Mouse (Mus musculus) embryonic facial prominence, embryonic 11.5 days (tissue): ENCODE results near the gene St3gal2. TPM values are rescaled to one million over a fixed set of nuclear protein-coding genes. Genes with fewer than 3 reads are reported as not detected.
"Not testable (repeated sequence)": the region's sequence is repeated elsewhere in the genome, so short reads cannot be mapped to it uniquely, and the experiment has no call there.

Experiments
- ATAC-seq: fragments of 200-750 bp; cut with Nextera tagmentation; replicated peaks from 2 replicates; pipeline ENCODE4 v1.8.0; 2017; ENCODE audit warnings: low read depth; ENCODE audit not compliant: insufficient number of reproducible peaks, low FRiP score, low TSS enrichment
- DNase-seq: peaks from one replicate; pipeline ENCODE4 v3.0.0-alpha.2; 2015; ENCODE audit warnings: low spot score
- H3K27ac ChIP-seq: fragments of 300-500 bp; sonication (generic); replicated peaks from 2 replicates; pipeline ENCODE4 v1.5.1; 2014; ENCODE audit warnings: mild to moderate bottlenecking, low read depth, low read length, control low read depth
- H3K27me3 ChIP-seq: fragments of 300-500 bp; sonication (generic); 2 replicates; pipeline ENCODE4 v1.6.1; 2014; ENCODE audit warnings: mild to moderate bottlenecking, low read length, moderate library complexity, mixed read lengths; ENCODE audit not compliant: control insufficient read depth, insufficient read depth
- H3K36me3 ChIP-seq: fragments of 300-500 bp; sonication (generic); replicated peaks from 2 replicates; pipeline ENCODE4 v1.6.1; 2014; ENCODE audit warnings: low read depth, mild to moderate bottlenecking, low read length, moderate library complexity, mixed read lengths; ENCODE audit not compliant: control insufficient read depth, insufficient read depth
- H3K4me1 ChIP-seq: fragments of 300-500 bp; sonication (generic); 2 replicates; pipeline ENCODE4 v1.6.1; 2014; ENCODE audit warnings: low read length, mixed read lengths; ENCODE audit not compliant: control insufficient read depth, insufficient read depth
- H3K4me2 ChIP-seq: fragments of 300-500 bp; sonication (generic); 2 replicates; pipeline ENCODE4 v1.6.1; 2014; ENCODE audit warnings: low read depth, mild to moderate bottlenecking, control low read depth, low read length, moderate library complexity
- H3K4me3 ChIP-seq: fragments of 300-500 bp; sonication (generic); 2 replicates; pipeline ENCODE4 v1.5.1; 2014; ENCODE audit warnings: low read depth, low read length, control low read depth
- H3K9ac ChIP-seq: fragments of 300-500 bp; sonication (generic); replicated peaks from 2 replicates; pipeline ENCODE4 v1.6.1; 2014; ENCODE audit warnings: mild to moderate bottlenecking, control low read depth, low read length
- H3K9me3 ChIP-seq: fragments of 300-500 bp; sonication (generic); replicated peaks from 2 replicates; pipeline ENCODE4 v1.6.1; 2016; ENCODE audit warnings: mild to moderate bottlenecking, low read length, inconsistent platforms, mixed read lengths; ENCODE audit not compliant: control insufficient read depth
- WGBS: fragments of 180-500 bp; shearing (Covaris S2); extraction: QIAGEN DNeasy Blood & Tissue Kit; methylation state at CpG from one replicate; pipeline ENCODE4 v1.1.7; 2014; 5-methylcytosine and 5-hydroxymethylcytosine counted together
- polyA plus RNA-seq: library from polyadenylated mRNA; unstranded; fragments of >200 nt; fragmentation: Nextera tagmentation; extraction: Ambion mirVana; gene quantifications from 2 replicates; pipeline ENCODE4 v1.2.1, GENCODE M21; 2014

The St3gal2 gene
- polyA plus RNA-seq, 1 experiment from 2014 or later, result 15.1 TPM

DNA sequence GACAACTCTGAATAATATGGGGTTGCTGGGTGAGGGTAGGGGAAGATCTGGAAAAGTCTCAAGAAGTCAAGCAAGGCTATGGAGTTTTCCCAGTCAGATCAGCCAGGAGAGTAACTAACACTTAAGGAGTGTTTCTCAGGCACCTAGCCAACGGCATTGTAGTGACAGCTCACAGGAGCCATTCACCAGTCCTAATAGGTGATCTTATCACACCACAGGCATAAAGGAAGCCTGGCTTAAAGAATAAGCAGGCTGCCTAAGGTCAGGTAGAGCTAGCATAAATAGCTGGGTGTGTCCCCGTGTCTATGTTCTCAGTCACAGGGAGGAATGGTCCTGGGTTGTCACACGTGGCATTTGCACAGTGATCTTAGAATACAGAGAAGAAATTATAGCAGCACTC lies 18.7 kb upstream of the St3gal2 start:
- 75% methylated on average over 3 of the region's 3 CpGs for WGBS
- H3K4me1 ChIP-seq, result no peaks in the 10 kb centered on the region
- ATAC-seq (no peak), DNase-seq (no peak)
- H3K9me3 ChIP-seq, result no peaks in the 10 kb centered on the region
- no peak overlapping the region for H3K4me2 ChIP-seq
- no peak overlapping the region for H3K4me3 ChIP-seq
- no peaks in the 10 kb centered on the region for H3K36me3 ChIP-seq
- no peak overlapping the region for H3K27ac ChIP-seq
- no peaks in the 10 kb centered on the region for H3K27me3 ChIP-seq
- H3K9ac ChIP-seq, result no peak overlapping the region

DNA sequence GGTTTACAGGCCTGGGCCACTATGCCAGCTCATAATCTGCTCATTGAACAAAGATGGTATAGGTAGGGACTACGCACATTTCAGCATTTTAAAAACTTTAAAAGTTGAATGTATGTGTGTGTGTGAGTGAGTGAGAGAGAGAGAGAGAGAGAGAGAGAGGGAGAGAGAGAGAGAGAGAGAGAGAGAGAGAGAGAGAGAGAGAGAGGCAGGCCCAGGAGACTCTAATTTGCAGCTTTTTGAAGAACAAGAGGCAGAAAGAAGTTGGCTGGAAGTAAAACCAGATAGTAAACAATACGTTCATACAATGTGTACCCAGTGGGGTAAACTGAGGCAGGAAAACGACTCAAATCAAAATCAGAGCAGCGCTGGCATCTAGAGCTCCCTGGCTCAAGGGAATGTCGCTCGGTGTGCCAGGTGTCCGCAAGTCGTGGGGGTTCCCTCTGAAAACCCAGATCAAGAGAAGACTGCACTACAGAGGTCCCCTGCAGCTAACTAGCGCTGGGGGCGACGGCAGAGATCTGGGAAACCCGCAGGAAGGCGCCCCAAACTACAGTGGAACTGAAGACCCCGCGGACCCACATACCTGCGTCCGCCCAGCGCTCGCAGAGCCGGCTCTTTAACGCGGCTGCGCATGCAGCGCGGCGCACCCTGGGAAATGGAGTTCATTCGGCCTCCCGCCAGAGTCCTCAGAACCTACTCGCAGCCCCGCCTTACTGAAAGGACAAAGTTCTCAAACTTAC lies 17.7 kb upstream of the St3gal2 start, which contains the start of gene Fuk:
Fuk (minus strand) TSS at position 650 of the 740 bp plus-strand sequence.
- Histone ChIP-seq H3K9ac (peak within 1 kb of the TSS; percentile 72), H3K27ac (no peak within 1 kb of the TSS), H3K9me3 (no peaks in the 10 kb centered on the region), H3K4me1 (no peaks in the 10 kb centered on the region), H3K36me3 (no peaks in the 10 kb centered on the region), H3K27me3 (no peaks in the 10 kb centered on the region), H3K4me2 (peak within 1 kb of the TSS; percentile 37), H3K4me3 (peak within 1 kb of the TSS; percentile 54)
- DNase-seq, result peak; percentile 91
- 2% methylated on average over 30 of the region's 30 CpGs for WGBS
- peak; percentile 95 for ATAC-seq

DNA sequence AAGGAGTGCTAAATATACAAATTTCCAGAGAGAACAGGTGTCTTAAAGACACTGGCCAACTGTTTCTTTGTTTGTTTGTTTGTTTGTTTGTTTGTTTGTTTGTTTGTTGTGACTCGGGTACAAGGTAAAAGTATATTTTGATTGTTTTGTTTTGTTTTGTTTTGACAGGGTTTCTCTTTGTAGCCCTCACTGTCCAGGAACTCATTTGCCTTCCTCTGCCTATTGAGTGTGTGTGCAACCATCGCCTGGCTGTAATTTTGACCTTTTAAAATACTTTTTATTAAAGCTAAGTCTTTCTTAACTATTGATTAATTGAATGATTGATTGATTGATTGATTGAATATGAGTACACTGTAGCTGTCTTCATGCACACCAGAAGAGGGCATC lies 17.1 kb upstream of the St3gal2 start:
- 56% methylated on average over 2 of the region's 2 CpGs for WGBS

DNA sequence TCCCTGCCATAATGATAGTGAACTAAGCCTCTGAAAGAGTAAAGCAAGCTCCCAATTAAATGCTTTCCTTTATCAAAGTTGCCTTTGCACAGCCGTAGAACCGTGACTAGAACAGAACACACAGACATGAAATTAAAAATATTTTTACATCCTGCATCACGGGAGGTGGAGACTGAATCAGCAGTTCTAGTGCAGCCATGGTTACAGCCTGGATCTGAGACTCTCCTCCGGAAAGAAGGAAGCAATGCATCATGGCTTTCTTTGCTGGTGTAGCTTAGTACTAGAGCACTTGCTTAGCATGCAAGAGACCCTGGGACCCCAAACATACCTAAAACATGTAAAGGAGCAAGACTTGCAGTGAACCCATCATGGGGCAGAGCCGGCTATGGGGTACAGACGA lies 14.3 kb upstream of the St3gal2 start:
- H3K27ac ChIP-seq, result no peak overlapping the region
- ATAC-seq (no peak), DNase-seq (no peak)
- H3K4me2 ChIP-seq, result no peak overlapping the region
- H3K9ac ChIP-seq, result no peak overlapping the region
- WGBS, result 83% methylated on average over 6 of the region's 6 CpGs
- H3K4me3 ChIP-seq, result no peak overlapping the region
- H3K36me3 ChIP-seq, result no peaks in the 10 kb centered on the region
- H3K4me1 ChIP-seq, result no peaks in the 10 kb centered on the region
- H3K27me3 ChIP-seq, result no peaks in the 10 kb centered on the region
- H3K9me3 ChIP-seq, result no peaks in the 10 kb centered on the region

More for the DNA sequence above, 17.1 kb upstream of the St3gal2 start:
- Histone ChIP-seq H3K4me2 (no peak overlapping the region; the same call in 1 of the 2 replicates), H3K27me3 (no peaks in the 10 kb centered on the region), H3K4me1 (no peaks in the 10 kb centered on the region), H3K27ac (no peak overlapping the region), H3K9ac (no peak overlapping the region), H3K9me3 (no peaks in the 10 kb centered on the region), H3K36me3 (no peaks in the 10 kb centered on the region), H3K4me3 (no peak overlapping the region; the same call in 1 of the 2 replicates)
- ATAC-seq, result no peak
- DNase-seq, result no peak

DNA sequence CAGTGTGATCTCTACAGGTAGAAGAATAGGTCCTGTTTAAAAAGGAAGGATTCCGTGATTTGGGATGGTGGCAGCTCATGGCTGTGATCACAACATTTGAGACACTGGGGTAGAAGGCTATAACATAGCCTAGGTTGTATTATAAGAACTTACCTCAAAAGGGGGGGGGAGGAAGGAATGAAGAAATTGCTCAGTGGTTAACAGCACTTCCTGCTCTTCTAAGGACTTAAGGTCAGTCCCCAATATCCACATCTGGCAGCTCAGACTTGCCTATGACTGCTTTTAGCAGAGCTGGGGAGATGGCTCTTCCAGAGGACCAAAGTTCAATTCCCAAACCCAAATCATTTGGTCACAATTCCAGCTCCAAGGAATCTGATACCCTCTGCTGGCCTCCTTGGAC lies 13.0 kb upstream of the St3gal2 start:
- H3K36me3 ChIP-seq, result no peaks in the 10 kb centered on the region
- DNase-seq (no peak), ATAC-seq (no peak)
- 86% methylated on average over 1 of the region's 1 CpGs for WGBS
- no peak overlapping the region for H3K4me3 ChIP-seq
- H3K4me2 ChIP-seq, result no peak overlapping the region
- H3K27me3 ChIP-seq, result no peaks in the 10 kb centered on the region
- no peaks in the 10 kb centered on the region for H3K4me1 ChIP-seq
- H3K9ac ChIP-seq, result no peak overlapping the region
- no peak overlapping the region for H3K27ac ChIP-seq
- no peaks in the 10 kb centered on the region for H3K9me3 ChIP-seq

DNA sequence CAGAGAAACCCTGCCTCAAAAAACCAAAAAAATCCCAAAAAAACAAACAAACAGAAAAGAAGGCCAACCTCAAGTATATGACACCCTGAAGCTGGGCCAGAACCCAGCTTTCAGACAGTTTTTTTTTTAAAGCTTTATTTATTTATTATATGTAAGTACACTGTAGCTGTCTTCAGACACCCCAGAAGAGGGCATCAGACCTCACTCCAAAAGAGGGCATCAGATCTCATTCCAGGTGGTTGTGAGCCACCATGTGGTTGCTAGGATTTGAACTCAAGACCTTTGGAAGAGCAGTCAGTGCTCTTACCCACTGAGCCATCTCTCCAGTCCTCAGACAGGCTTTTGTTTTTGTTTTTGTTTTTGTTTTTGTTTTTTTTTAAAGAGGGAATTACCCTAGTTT lies 9.9 kb upstream of the St3gal2 start:
- H3K4me1 ChIP-seq, H3K9ac ChIP-seq, H3K4me3 ChIP-seq, DNase-seq, ATAC-seq, H3K9me3 ChIP-seq, H3K4me2 ChIP-seq, H3K27ac ChIP-seq, H3K27me3 ChIP-seq, H3K36me3 ChIP-seq: not testable (repeated sequence)

DNA sequence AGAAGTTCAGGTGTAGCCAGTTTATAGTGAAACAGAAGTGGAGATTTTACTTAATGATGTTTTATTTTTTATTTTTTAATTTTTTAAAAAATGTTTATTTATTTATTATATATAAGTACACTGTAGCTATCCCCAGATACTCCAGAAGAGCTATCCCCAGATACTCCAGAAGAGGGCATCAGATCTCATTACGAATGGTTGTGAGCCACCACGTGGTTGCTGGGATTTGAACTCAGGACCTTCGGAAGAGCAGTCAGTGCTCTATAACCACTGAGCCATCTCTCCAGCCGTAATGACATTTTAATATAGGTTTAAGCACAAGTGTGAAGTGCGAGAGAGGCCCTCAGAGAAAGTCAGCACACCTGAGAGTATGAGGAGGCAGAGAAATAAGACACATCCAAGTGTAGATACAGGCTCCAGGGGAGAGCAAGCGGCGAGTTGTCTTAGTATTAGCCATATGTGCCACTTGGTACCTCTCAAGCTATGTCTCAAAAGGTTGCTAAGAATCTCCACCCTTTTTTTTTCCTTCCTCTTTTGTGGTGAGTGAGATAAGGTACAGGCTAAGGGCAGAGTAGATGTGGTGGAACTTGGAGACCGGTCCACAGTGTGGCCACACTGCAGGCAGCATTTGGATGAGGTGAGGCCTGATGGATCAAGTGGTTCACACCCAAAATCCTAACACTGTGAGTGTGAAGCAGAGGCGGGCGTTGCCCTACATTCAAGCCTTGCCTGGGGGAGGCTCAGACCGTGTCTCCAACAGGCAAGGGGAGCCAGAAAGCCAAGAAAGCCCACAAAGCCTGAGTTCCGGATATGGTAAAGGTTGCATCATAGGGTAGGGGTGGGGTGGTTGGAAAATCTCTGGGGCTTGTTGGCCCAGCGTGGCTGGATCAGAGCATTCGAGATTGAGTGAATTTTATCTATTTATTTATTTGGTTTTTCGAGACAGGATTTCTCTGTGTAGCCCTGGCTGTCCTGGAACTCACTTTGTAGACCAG lies 7.8 kb upstream of the St3gal2 start:
- Histone ChIP-seq H3K4me3 (no peak overlapping the region), H3K27ac (no peak overlapping the region), H3K27me3 (no peaks in the 10 kb centered on the region), H3K9me3 (no peaks in the 10 kb centered on the region), H3K36me3 (no peaks in the 10 kb centered on the region), H3K4me1 (no peaks in the 10 kb centered on the region), H3K9ac (no peak overlapping the region), H3K4me2 (no peak overlapping the region)
- no peak for DNase-seq
- WGBS, result 87% methylated on average over 15 of the region's 15 CpGs
- ATAC-seq, result no peak

DNA sequence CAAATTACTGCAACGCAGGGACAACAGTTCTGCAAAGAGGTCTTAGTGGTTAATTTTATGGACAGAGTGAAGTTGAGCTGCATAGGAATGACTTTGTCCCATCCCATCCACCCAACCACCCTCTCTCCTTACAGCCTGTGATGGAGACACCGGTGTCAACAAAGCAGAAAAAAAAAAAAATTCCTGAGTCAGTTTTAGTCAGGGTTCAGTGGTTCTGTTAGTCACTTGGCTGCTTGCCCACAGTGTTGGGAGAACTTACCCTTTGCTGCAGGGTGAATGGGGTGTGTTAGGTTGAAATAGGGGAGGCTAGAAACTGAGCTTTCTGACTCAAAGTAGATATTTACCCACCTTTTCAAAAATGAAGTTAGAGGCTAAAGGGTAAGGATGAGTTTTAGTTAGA lies 2.3 kb upstream of the St3gal2 start:
- Histone ChIP-seq H3K4me2 (no peak overlapping the region), H3K9me3 (no peaks in the 10 kb centered on the region), H3K4me1 (no peaks in the 10 kb centered on the region), H3K27me3 (no peaks in the 10 kb centered on the region), H3K36me3 (no peaks in the 10 kb centered on the region), H3K9ac (no peak overlapping the region), H3K4me3 (no peak overlapping the region), H3K27ac (no peak overlapping the region)
- DNase-seq (no peak), ATAC-seq (no peak)
- 84% methylated on average over 2 of the region's 2 CpGs for WGBS
